ENCODE assay signal across 13 mouse cellular contexts in genomic region chr9:96870104-96870503, GRCm38 (mm10). TPM values are rescaled to one million over a fixed set of nuclear protein-coding genes. Genes with fewer than 3 reads are reported as not detected.
DNase-seq lines count a peak whose midpoint lies in the region; ATAC-seq and TF ChIP-seq lines count a peak whose summit lies in the region.
"Had no signal": no experiment of that assay in that cellular context is flagged by ENCODE, and none has a peak within 500 bp of the region (broad histone marks: within the 10 kb centered on the region; RNA-seq: fewer than 3 reads in every experiment).

No protein-coding gene starts in this region.

- no peak for TF ChIP-seq EP300 in liver, postnatal 0 days (IDR thresholded peaks at IDR 0.05; ENCODE audit: low read depth)

- H3K4me3 ChIP-seq in liver, adult 2 months (ENCODE audit: insufficient read depth, low read depth, low read length): no peak overlapping the region
- H3K4me3 ChIP-seq in liver, postnatal 0 days (ENCODE audit: low read depth, low read length): no peak overlapping the region
- no peak overlapping the region for H3K4me3 ChIP-seq in lung, embryonic 16.5 days (ENCODE audit: low read length)
- H3K4me3 ChIP-seq: neural tube, embryonic 15.5 days had no signal

- H3K79me2 ChIP-seq in liver, adult 2 months (ENCODE audit: control insufficient read depth, insufficient read depth, low read length): peaks cover 2% of the 10 kb centered on the region; the same call in 1 of the 2 replicates

- H3K9me3 ChIP-seq in liver, postnatal 0 days (ENCODE audit: low read length): no peaks in the 10 kb centered on the region
- peaks cover 4% of the 10 kb centered on the region; the same call in 1 of the 2 replicates for H3K9me3 ChIP-seq in lung, embryonic 16.5 days (ENCODE audit: control insufficient read depth, low read length)
- H3K9me3 ChIP-seq: G1E; neural tube, embryonic 15.5 days had no signal

- WGBS in liver, adult 2 months: 34% methylated on average over 8 of the region's 8 CpGs
- 61% methylated on average over 8 of the region's 8 CpGs for WGBS in liver, postnatal 0 days (ENCODE audit: insufficient replicate concordance)
- WGBS in lung, embryonic 16.5 days: 45% methylated on average over 8 of the region's 8 CpGs

- no peak for TF ChIP-seq CTCF in liver, adult 2 months (IDR thresholded peaks at IDR 0.05; ENCODE audit: low read depth, low read length)
- no peak for TF ChIP-seq CTCF in liver, postnatal 0 days (IDR thresholded peaks at IDR 0.05; ENCODE audit: low read depth)

- H3K27ac ChIP-seq in liver, adult 2 months (replicated peaks; ENCODE audit: insufficient read depth, low read depth, low read length): no peak overlapping the region
- no peak overlapping the region for H3K27ac ChIP-seq in liver, postnatal 0 days (ENCODE audit: low read depth)
- H3K27ac ChIP-seq in lung, embryonic 16.5 days (ENCODE audit: low read length): peak overlapping the region; percentile 8; the same call in 1 of the 2 replicates
- H3K27ac ChIP-seq: neural tube, embryonic 15.5 days had no signal

- H3K36me3 ChIP-seq in liver, adult 2 months (ENCODE audit: control insufficient read depth, insufficient read depth, low read length): no peaks in the 10 kb centered on the region
- no peaks in the 10 kb centered on the region for H3K36me3 ChIP-seq in liver, postnatal 0 days (replicated peaks; ENCODE audit: insufficient read depth, low read length)
- no peaks in the 10 kb centered on the region for H3K36me3 ChIP-seq in lung, embryonic 16.5 days (ENCODE audit: control insufficient read depth, insufficient read depth, low read length)
- H3K36me3 ChIP-seq: G1E; neural tube, embryonic 15.5 days had no signal

- no peaks in the 10 kb centered on the region; the same call in 1 of the 2 replicates for H3K4me1 ChIP-seq in liver, adult 2 months (ENCODE audit: control insufficient read depth, insufficient read depth, low read length)
- no peaks in the 10 kb centered on the region for H3K4me1 ChIP-seq in liver, postnatal 0 days (ENCODE audit: insufficient read depth)
- no peaks in the 10 kb centered on the region; the same call in 1 of the 2 replicates for H3K4me1 ChIP-seq in lung, embryonic 16.5 days (replicated peaks; ENCODE audit: control insufficient read depth, insufficient read depth, low read length)

- H3K27me3 ChIP-seq in liver, adult 2 months (ENCODE audit: control insufficient read depth, insufficient read depth, low read length): no peaks in the 10 kb centered on the region
- no peaks in the 10 kb centered on the region for H3K27me3 ChIP-seq in liver, postnatal 0 days (ENCODE audit: insufficient read depth, low read length)
- H3K27me3 ChIP-seq in lung, embryonic 16.5 days (ENCODE audit: control insufficient read depth, insufficient read depth, low read depth, low read length): no peaks in the 10 kb centered on the region
- H3K27me3 ChIP-seq: neural tube, embryonic 15.5 days had no signal

- peak; percentile 35 for DNase-seq in liver, adult 2 months (ENCODE audit: extremely low read depth, low read depth, low spot score)
- no peak for DNase-seq in liver, postnatal 0 days
- peak; percentile 52 for DNase-seq in brain, adult 2 months (ENCODE audit: low read depth, low spot score)
- peak; percentile 28 for DNase-seq in testis, postnatal 14 days (ENCODE audit: low spot score)
- DNase-seq in right cerebral cortex, adult 18-20 months: no peak
- DNase-seq in urinary bladder, adult 2 months (ENCODE audit: low spot score): no peak
- DNase-seq: adrenal gland, adult 2 months; cerebellum, postnatal 25 days; forebrain, postnatal 0 days; kidney, adult 2 months had no signal

- no peak overlapping the region for H3K4me2 ChIP-seq in liver, postnatal 0 days (ENCODE audit: low read depth, low read length)
- H3K4me2 ChIP-seq in lung, embryonic 16.5 days (ENCODE audit: low read depth, low read length): no peak overlapping the region
- H3K4me2 ChIP-seq: neural tube, embryonic 15.5 days had no signal

- H3K9ac ChIP-seq in liver, adult 2 months (ENCODE audit: low read depth, low read length): no peak overlapping the region
- no peak overlapping the region for H3K9ac ChIP-seq in liver, postnatal 0 days (replicated peaks)
- H3K9ac ChIP-seq in lung, embryonic 16.5 days (ENCODE audit: low read length): no peak overlapping the region
- H3K9ac ChIP-seq: forebrain, postnatal 0 days; neural tube, embryonic 15.5 days had no signal

- ATAC-seq in liver, postnatal 0 days: no peak
- ATAC-seq in lung, embryonic 16.5 days (ENCODE audit: low read depth): peak; percentile 56; the same call in 1 of the 2 replicates
- ATAC-seq: forebrain, postnatal 0 days had no signal

- TF ChIP-seq POLR2A in liver, adult 2 months (IDR thresholded peaks at IDR 0.05; ENCODE audit: extremely low read depth, insufficient read depth, low read length): no peak

RNA-seq across cellular contexts. Expression of gene Pxylp1, which starts 22.4 kb away (rescaled TPM):
- total RNA-seq in liver, adult 2 months (2014; rRNA removed): 6.0 and 7.2 TPM in 2 replicates
- 4.5 and 5.5 TPM in 2 replicates for polyA plus RNA-seq in liver, adult 2 months (2012; rRNA removed)
- polyA plus RNA-seq in liver, postnatal 0 days (2015; fragmentation: Nextera tagmentation; extraction: Ambion mirVana): 4.9 and 5.3 TPM in 2 replicates
- polyA plus RNA-seq in lung, embryonic 16.5 days (2015; fragmentation: Nextera tagmentation; extraction: Ambion mirVana): 15.8 and 16.2 TPM in 2 replicates
- 6.6 and 7.6 TPM in 2 replicates for polyA plus RNA-seq in urinary bladder, adult 2 months (2012; rRNA removed)
- polyA plus RNA-seq: G1E had no signal

Comparison
In these comparisons a context has a peak if more than half of its experiments do, and no peak if none do; other contexts are left out.
1. DNase-seq: peak in liver, adult 2 months (single experiment), brain, adult 2 months (single experiment) and testis, postnatal 14 days (single experiment); none in liver, postnatal 0 days (single experiment), right cerebral cortex, adult 18-20 months (single experiment) and urinary bladder, adult 2 months (single experiment).